Mouse (Mus musculus) heart, adult 2 months (tissue): Measurements from ENCODE around the gene Trim47. TPM values are rescaled to one million over a fixed set of nuclear protein-coding genes. Genes with fewer than 3 reads are reported as not detected.

Experiments used
- DNase-seq, 2 experiments: peaks; one replicate each; pipeline ENCODE4 v3.0.0; 2021
- H3K27ac ChIP-seq: fragments of 200-600 bp; 2 replicates; pipeline ENCODE4 v1.8.1; 2022
- H3K27me3 ChIP-seq: fragments of 200-500 bp; 2 replicates; pipeline ENCODE4 v1.6.1; 2012; ENCODE audit warnings: mild to moderate bottlenecking, low read length, inconsistent platforms, mixed read lengths; ENCODE audit not compliant: control insufficient read depth, insufficient read depth
- H3K36me3 ChIP-seq: fragments of 200-500 bp; 2 replicates; pipeline ENCODE4 v1.6.1; 2012; ENCODE audit warnings: low read length, inconsistent platforms; ENCODE audit not compliant: control insufficient read depth, insufficient read depth
- H3K4me1 ChIP-seq: fragments of 200-500 bp; 2 replicates; pipeline ENCODE4 v1.6.1; 2011; ENCODE audit warnings: low read length; ENCODE audit not compliant: control insufficient read depth, insufficient read depth
- H3K4me3 ChIP-seq: fragments of 200-600 bp; 2 replicates; pipeline ENCODE4 v1.8.1; 2022
- H3K79me2 ChIP-seq: fragments of 200-500 bp; replicated peaks from 2 replicates; pipeline ENCODE4 v1.6.1; 2012; ENCODE audit warnings: mild to moderate bottlenecking, inconsistent platforms, low read length, moderate library complexity, mixed read lengths; ENCODE audit not compliant: control insufficient read depth, insufficient read depth
- H3K9ac ChIP-seq: fragments of 200-500 bp; 2 replicates; pipeline ENCODE4 v1.6.1; 2012; ENCODE audit warnings: low read depth, mild to moderate bottlenecking, control low read depth, inconsistent platforms, low read length, mixed read lengths
- CTCF ChIP-seq: fragments of 200-600 bp; IDR thresholded peaks from 2 replicates; pipeline ENCODE4 v1.8.1; 2022; ENCODE audit warnings: antibody characterized with exemption, mild to moderate bottlenecking, moderate library complexity
- EP300 ChIP-seq: fragments of 200-500 bp; IDR thresholded peaks from 2 replicates; pipeline ENCODE4 v1.6.1; 2011; ENCODE audit warnings: low read depth, low read length, control low read depth; ENCODE audit not compliant: insufficient read depth
- POLR2A ChIP-seq: fragments of 200-500 bp; IDR thresholded peaks from 2 replicates; pipeline ENCODE4 v1.6.1; 2011; ENCODE audit warnings: mild to moderate bottlenecking, low read depth, low read length, control low read depth; ENCODE audit not compliant: insufficient read depth
- WGBS: fragments of 180-500 bp; shearing (Covaris S2); methylation state at CpG from one replicate; pipeline ENCODE4 v1.1.7; 2018; 5-methylcytosine and 5-hydroxymethylcytosine counted together
- intact Hi-C: fragments of 180-260 bp; cut with DNase I; formaldehyde crosslinking; loops from one replicate; pipeline ENCODE4 v1.15.1; 2025
- polyA plus RNA-seq: library from polyadenylated mRNA; depleted of rRNA; stranded (reverse); fragments of >200 nt; gene quantifications from 2 replicates; pipeline ENCODE4 v1.2.3, GENCODE M21; 2012
- total RNA-seq, 2 experiments: library from RNA; stranded (reverse); gene quantifications; 2 replicates each; pipeline ENCODE4 v1.2.3; 2021

Trim47 gene
- total and polyA plus RNA-seq, 3 experiments, result 23.1 to 29.5 (median 28.2) TPM

GRCm38 (mm10) chr11:116111067-116111466, 15.9 kb downstream of the Trim47 start:
- no peaks in the 10 kb centered on the region; the same call in 1 of the 2 replicates for H3K36me3 ChIP-seq
- no peaks in the 10 kb centered on the region for H3K27me3 ChIP-seq
- TF ChIP-seq EP300, result no peak
- TF ChIP-seq CTCF, result peak; percentile 54
- H3K27ac ChIP-seq, result peak overlapping the region; percentile 98
- intact Hi-C loops, result loop anchor here (2.0 kb wide), 1 partner anchor 16 kb away; no protein-coding TSS in a partner anchor
- H3K9ac ChIP-seq, result no peak overlapping the region
- H3K4me1 ChIP-seq, result peaks cover 11% of the 10 kb centered on the region
- H3K4me3 ChIP-seq, result peak overlapping the region; percentile 65; the same call in 1 of the 2 replicates
- 80% methylated on average over 4 of the region's 4 CpGs for WGBS
- DNase-seq, result no peak
- H3K79me2 ChIP-seq, result no peaks in the 10 kb centered on the region; the same call in 1 of the 2 replicates

DNA sequence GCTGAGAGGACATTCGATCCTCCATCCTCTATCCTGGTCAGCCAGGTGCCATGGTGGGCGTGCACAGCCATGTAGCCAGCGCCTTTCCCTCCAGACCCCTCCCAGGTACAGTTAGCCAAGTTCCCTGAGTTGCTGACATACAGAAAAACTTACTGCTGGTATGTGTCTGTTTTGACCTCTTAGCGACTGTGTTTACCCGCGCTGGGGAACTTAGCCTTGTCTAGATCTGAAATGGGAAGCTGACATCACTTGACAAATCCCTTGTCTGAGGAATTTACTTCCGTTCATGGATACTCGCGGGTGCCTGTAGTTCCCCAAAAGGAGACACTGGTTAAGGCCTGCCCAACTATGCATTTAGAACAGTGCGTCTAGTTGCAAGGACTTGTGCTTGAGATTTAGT, 16.5 kb downstream of the Trim47 start:
- Histone ChIP-seq H3K36me3 (no peaks in the 10 kb centered on the region; the same call in 1 of the 2 replicates), H3K4me1 (peaks cover 11% of the 10 kb centered on the region), H3K27ac (peak overlapping the region; percentile 98), H3K4me3 (peak overlapping the region; percentile 65), H3K79me2 (no peaks in the 10 kb centered on the region; the same call in 1 of the 2 replicates), H3K27me3 (no peaks in the 10 kb centered on the region), H3K9ac (peak overlapping the region; percentile 96)
- DNase-seq, result no peak
- TF ChIP-seq CTCF (no peak), POLR2A (no peak), EP300 (no peak)
- intact Hi-C loops, result loop anchor here (2.0 kb wide), 1 partner anchor 16 kb away; no protein-coding TSS in a partner anchor
- WGBS, result 7% methylated on average over 10 of the region's 10 CpGs

DNA sequence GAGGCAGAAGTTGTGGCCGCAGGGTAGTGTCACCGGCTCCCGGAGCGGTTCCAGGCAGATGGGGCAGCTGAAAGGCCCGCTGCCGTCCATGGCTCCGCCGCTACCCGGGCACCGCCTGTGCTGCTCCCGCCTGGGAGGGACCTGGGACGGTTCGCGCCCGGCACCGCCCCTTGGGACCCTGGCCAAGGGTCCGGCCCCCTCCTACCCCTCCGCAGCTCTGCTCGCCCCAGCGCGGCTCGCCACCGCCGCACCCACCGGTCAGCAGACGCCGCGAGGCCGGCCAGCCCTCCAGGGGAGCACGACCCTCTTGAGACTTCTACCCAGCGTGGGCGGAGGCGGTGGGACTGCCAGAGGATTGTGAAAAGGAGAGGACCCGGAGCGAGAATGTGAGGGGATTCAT, 16.9 kb downstream of the Trim47 start:
- TF ChIP-seq POLR2A (peak; percentile 85), CTCF (no peak)
- under 1% methylated on average over 35 of the region's 35 CpGs for WGBS
- intact Hi-C loops, result loop anchor here (2.0 kb wide), 1 partner anchor 15 kb away; no protein-coding TSS in a partner anchor

DNA sequence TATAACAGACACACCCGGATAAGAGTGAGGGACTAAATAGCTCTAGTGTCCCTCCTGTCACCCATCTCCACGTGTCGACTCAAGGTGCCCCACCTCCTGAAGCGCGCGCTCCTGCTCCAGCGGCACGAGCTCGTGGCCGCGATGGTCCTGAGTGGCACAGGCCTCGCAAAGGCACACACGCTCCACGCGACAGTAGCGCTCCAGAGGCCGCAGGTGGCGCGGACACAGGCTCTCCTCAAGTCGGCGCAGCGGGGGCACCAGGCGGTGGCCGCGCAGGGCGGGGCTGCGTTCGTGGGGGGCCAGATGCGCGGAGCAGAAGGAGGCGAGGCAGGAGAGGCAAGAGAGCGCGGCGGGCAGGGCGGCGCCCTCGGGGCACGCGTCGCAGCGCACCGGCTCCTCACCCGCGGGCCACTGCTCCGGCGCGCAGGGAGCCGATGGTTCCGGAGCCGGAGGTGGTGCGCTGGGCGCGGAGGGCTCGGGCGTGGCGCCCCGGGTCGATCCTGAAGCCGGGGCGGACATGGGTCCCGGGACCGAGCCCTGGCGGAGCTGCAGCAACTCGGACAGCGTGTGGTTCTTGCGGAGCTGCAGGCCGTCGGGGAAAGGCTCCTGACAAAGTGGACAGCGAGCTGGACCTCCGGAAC, 17.4 kb downstream of the Trim47 start:
- TF ChIP-seq CTCF (peak; percentile 34; the same call in 1 of the 2 replicates), POLR2A (no peak)
- peak; percentile 72 to 73 for DNase-seq
- intact Hi-C loops, result loop anchor here (1.0 to 2.0 kb wide), 2 partner anchors 15 to 22 kb away; no protein-coding TSS in a partner anchor
- under 1% methylated on average over 67 of the region's 70 CpGs for WGBS
- Histone ChIP-seq H3K79me2 (no peaks in the 10 kb centered on the region; the same call in 1 of the 2 replicates), H3K27me3 (no peaks in the 10 kb centered on the region), H3K9ac (peak overlapping the region; percentile 96), H3K27ac (peak overlapping the region; percentile 98), H3K36me3 (peaks cover 3% of the 10 kb centered on the region), H3K4me3 (peak overlapping the region; percentile 65), H3K4me1 (peaks cover 13% of the 10 kb centered on the region)

More for the DNA sequence above, 16.9 kb downstream of the Trim47 start:
- no peaks in the 10 kb centered on the region for H3K27me3 ChIP-seq
- DNase-seq, result peak; percentile 93 to 95
- H3K27ac ChIP-seq, result peak overlapping the region; percentile 98
- peak overlapping the region; percentile 65 for H3K4me3 ChIP-seq
- no peaks in the 10 kb centered on the region; the same call in 1 of the 2 replicates for H3K79me2 ChIP-seq
- H3K4me1 ChIP-seq, result peaks cover 11% of the 10 kb centered on the region
- peak overlapping the region; percentile 96 for H3K9ac ChIP-seq
- no peaks in the 10 kb centered on the region; the same call in 1 of the 2 replicates for H3K36me3 ChIP-seq

GRCm38 (mm10) chr11:116108464-116109137, 18.4 kb downstream of the Trim47 start:
- Histone ChIP-seq H3K27ac (peak overlapping the region; percentile 98), H3K4me3 (peak overlapping the region; percentile 65), H3K4me1 (peaks cover 20% of the 10 kb centered on the region), H3K9ac (peak overlapping the region; percentile 96), H3K36me3 (peaks cover 4% of the 10 kb centered on the region), H3K79me2 (no peaks in the 10 kb centered on the region; the same call in 1 of the 2 replicates), H3K27me3 (no peaks in the 10 kb centered on the region)
- peak; percentile 88 to 90 for DNase-seq
- WGBS, result 9% methylated on average over 23 of the region's 23 CpGs
- TF ChIP-seq CTCF, result no peak
- TF ChIP-seq POLR2A, result peak; percentile 84
- peak; percentile 71; the same call in 1 of the 2 replicates for TF ChIP-seq EP300
- intact Hi-C loops, result loop anchor here (1.0 kb wide), 2 partner anchors 21 to 22 kb away; no protein-coding TSS in a partner anchor
